Mouse (Mus musculus) ES-Bruce4 (cell line): Measurements from ENCODE around the gene Cd180. TPM values are rescaled to one million over a fixed set of nuclear protein-coding genes. Genes with fewer than 3 reads are reported as not detected.

Source experiments
- H3K27ac ChIP-seq: 2 replicates; pipeline ENCODE4 v1.5.1; 2012; ENCODE audit warnings: low read length, inconsistent platforms; ENCODE audit not compliant: insufficient read depth
- H3K27me3 ChIP-seq: 2 replicates; pipeline ENCODE4 v1.6.1; 2012; ENCODE audit warnings: mild to moderate bottlenecking, low read length, inconsistent platforms; ENCODE audit not compliant: control insufficient read depth, poor library complexity, insufficient read depth, severe bottlenecking
- H3K36me3 ChIP-seq: 2 replicates; pipeline ENCODE4 v1.6.1; 2012; ENCODE audit warnings: inconsistent platforms, mild to moderate bottlenecking, low read length, moderate library complexity; ENCODE audit not compliant: control insufficient read depth, poor library complexity, insufficient read depth, severe bottlenecking
- H3K4me1 ChIP-seq: one replicate; pipeline ENCODE4 v1.8.1; 2011; ENCODE audit warnings: low read length; ENCODE audit not compliant: control insufficient read depth, insufficient read depth
- H3K4me3 ChIP-seq: 2 replicates; pipeline ENCODE4 v1.5.1; 2011; ENCODE audit warnings: low read depth, mild to moderate bottlenecking, low read length
- H3K9ac ChIP-seq: 2 replicates; pipeline ENCODE4 v1.6.1; 2012; ENCODE audit warnings: low read depth, mild to moderate bottlenecking, inconsistent platforms; ENCODE audit not compliant: poor library complexity, severe bottlenecking
- H3K9me3 ChIP-seq: replicated peaks from 2 replicates; pipeline ENCODE4 v1.6.1; 2012; ENCODE audit warnings: mild to moderate bottlenecking, low read length, inconsistent platforms; ENCODE audit not compliant: control insufficient read depth, poor library complexity, insufficient read depth, severe bottlenecking
- CTCF ChIP-seq: IDR thresholded peaks from one replicate; pipeline ENCODE4 v1.8.1; 2011; ENCODE audit warnings: low read depth, low read length
- EP300 ChIP-seq: IDR thresholded peaks from 2 replicates; pipeline ENCODE4 v1.6.1; 2011; ENCODE audit warnings: low read depth, low read length; ENCODE audit not compliant: insufficient read depth
- POLR2A ChIP-seq: IDR thresholded peaks from one replicate; pipeline ENCODE4 v1.8.1; 2011; ENCODE audit warnings: low read length; ENCODE audit not compliant: insufficient read depth
- polyA plus RNA-seq: library from polyadenylated mRNA; stranded (reverse); fragments of >200 nt; gene quantifications from 2 replicates; pipeline ENCODE4 v1.2.4, GENCODE M21; 2011; ENCODE audit warnings: low read depth; ENCODE audit not compliant: missing spikeins, insufficient read depth, insufficient read length

The Cd180 gene
- polyA plus RNA-seq, 1 experiment, result not detected

GRCm38 (mm10) chr13:102665588-102666232, 27.6 kb upstream of the Cd180 start:
- no peaks in the 10 kb centered on the region for H3K36me3 ChIP-seq
- H3K9ac ChIP-seq, result no peak overlapping the region
- H3K9me3 ChIP-seq, result no peaks in the 10 kb centered on the region
- peak overlapping the region; percentile 8 for H3K4me3 ChIP-seq
- no peaks in the 10 kb centered on the region for H3K27me3 ChIP-seq
- TF ChIP-seq POLR2A (no peak), EP300 (no peak), CTCF (no peak)
- H3K27ac ChIP-seq, result no peak overlapping the region
- H3K4me1 ChIP-seq, result no peaks in the 10 kb centered on the region

GRCm38 (mm10) chr13:102666233-102666614, 27.1 kb upstream of the Cd180 start:
- no peak overlapping the region for H3K27ac ChIP-seq
- no peak overlapping the region for H3K4me3 ChIP-seq
- no peaks in the 10 kb centered on the region for H3K9me3 ChIP-seq
- H3K36me3 ChIP-seq, result no peaks in the 10 kb centered on the region
- H3K9ac ChIP-seq, result no peak overlapping the region
- no peaks in the 10 kb centered on the region for H3K4me1 ChIP-seq
- no peak for TF ChIP-seq EP300
- no peak for TF ChIP-seq CTCF
- TF ChIP-seq POLR2A, result no peak
- no peaks in the 10 kb centered on the region for H3K27me3 ChIP-seq

- Histone ChIP-seq H3K27me3 (no peaks in the 10 kb centered on the region), H3K4me3 (no peak overlapping the region), H3K9me3 (no peaks in the 10 kb centered on the region), H3K27ac (no peak overlapping the region), H3K9ac (no peak overlapping the region), H3K36me3 (no peaks in the 10 kb centered on the region), H3K4me1 (no peaks in the 10 kb centered on the region)
- TF ChIP-seq EP300, result no peak
- TF ChIP-seq CTCF, result no peak
- TF ChIP-seq POLR2A, result no peak
Observed at GRCm38 (mm10) chr13:102666731-102667130, 26.6 kb upstream of the Cd180 start.

GRCm38 (mm10) chr13:102667401-102667800, 26.0 kb upstream of the Cd180 start:
- Histone ChIP-seq H3K36me3 (no peaks in the 10 kb centered on the region), H3K4me3 (no peak overlapping the region), H3K27me3 (no peaks in the 10 kb centered on the region), H3K27ac (no peak overlapping the region), H3K9ac (no peak overlapping the region), H3K9me3 (no peaks in the 10 kb centered on the region), H3K4me1 (no peaks in the 10 kb centered on the region)
- no peak for TF ChIP-seq POLR2A
- no peak for TF ChIP-seq CTCF
- TF ChIP-seq EP300, result no peak

GRCm38 (mm10) chr13:102667842-102668241, 25.5 kb upstream of the Cd180 start:
- Histone ChIP-seq H3K4me1 (no peaks in the 10 kb centered on the region), H3K9ac (no peak overlapping the region), H3K27me3 (no peaks in the 10 kb centered on the region), H3K36me3 (no peaks in the 10 kb centered on the region), H3K27ac (no peak overlapping the region), H3K9me3 (no peaks in the 10 kb centered on the region), H3K4me3 (no peak overlapping the region)
- TF ChIP-seq POLR2A (no peak), EP300 (no peak), CTCF (no peak)

- Histone ChIP-seq H3K9ac (no peak overlapping the region), H3K4me3 (no peak overlapping the region), H3K27ac (no peak overlapping the region), H3K36me3 (no peaks in the 10 kb centered on the region), H3K9me3 (no peaks in the 10 kb centered on the region), H3K27me3 (no peaks in the 10 kb centered on the region), H3K4me1 (no peaks in the 10 kb centered on the region)
- TF ChIP-seq POLR2A (no peak), CTCF (no peak), EP300 (no peak)
Observed at GRCm38 (mm10) chr13:102668933-102669332, 24.4 kb upstream of the Cd180 start.
